8 mouse cellular contexts compared by ENCODE assay signal in the genomic region with DNA sequence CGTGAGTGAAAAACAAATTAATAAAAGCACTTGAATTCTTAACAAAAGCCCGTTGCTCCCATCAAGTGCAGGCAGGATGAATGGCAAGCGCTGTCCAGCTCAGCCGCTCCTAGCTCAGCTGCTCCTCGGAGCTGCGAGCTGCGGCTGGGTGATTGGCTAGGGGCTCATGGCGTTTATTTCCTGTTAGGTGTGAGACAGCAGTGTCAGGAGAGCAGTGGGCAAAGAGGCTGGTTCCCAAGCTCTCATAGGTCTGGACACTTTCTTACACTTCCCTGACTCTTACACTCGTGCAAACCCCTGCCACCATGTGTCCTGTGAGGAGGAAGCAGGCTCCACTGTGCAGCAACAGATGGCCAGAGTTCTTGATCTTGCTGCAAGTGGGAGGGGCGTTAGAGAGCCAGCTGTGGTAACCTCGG. TPM values are rescaled to one million over a fixed set of nuclear protein-coding genes. Genes with fewer than 3 reads are reported as not detected.
DNase-seq lines count a peak whose midpoint lies in the region; ATAC-seq and TF ChIP-seq lines count a peak whose summit lies in the region.

No protein-coding gene starts in this region.

- peak overlapping the region; percentile 9 for H3K4me3 ChIP-seq in heart, postnatal 0 days (ENCODE audit: low read depth, low read length)
- no peak overlapping the region for H3K4me3 ChIP-seq in liver, embryonic 14.5 days (ENCODE audit: insufficient read depth in 1 of 2, low read depth in 2 of 2, low read length in 2 of 2)
- H3K4me3 ChIP-seq in neural tube, embryonic 15.5 days (replicated peaks) = peak overlapping the region; percentile 25

- under 1% methylated on average over 11 of the region's 11 CpGs for WGBS in heart, postnatal 0 days
- 3% methylated on average over 11 of the region's 11 CpGs for WGBS in liver, embryonic 14.5 days (ENCODE audit: insufficient replicate concordance)
- WGBS in neural tube, embryonic 15.5 days = 3% methylated on average over 11 of the region's 11 CpGs

- no peak for TF ChIP-seq CTCF in heart, postnatal 0 days (IDR thresholded peaks at IDR 0.05; ENCODE audit: low read depth)
- TF ChIP-seq CTCF in liver, embryonic 14.5 days (IDR thresholded peaks at IDR 0.05; ENCODE audit: low read depth) = no peak

- no peak overlapping the region for H3K9ac ChIP-seq in heart, postnatal 0 days (replicated peaks; ENCODE audit: low read depth, low read length)
- H3K9ac ChIP-seq in liver, embryonic 14.5 days (replicated peaks) = no peak overlapping the region
- no peak overlapping the region for H3K9ac ChIP-seq in neural tube, embryonic 15.5 days (replicated peaks)

- no peaks in the 10 kb centered on the region for H3K9me3 ChIP-seq in heart, postnatal 0 days (replicated peaks; ENCODE audit: control insufficient read depth, low read length)
- no peaks in the 10 kb centered on the region for H3K9me3 ChIP-seq in liver, embryonic 14.5 days (ENCODE audit: control insufficient read depth, low read length)
- H3K9me3 ChIP-seq in neural tube, embryonic 15.5 days (replicated peaks) = no peaks in the 10 kb centered on the region

- peak; percentile 72 for ATAC-seq in heart, postnatal 0 days (ENCODE audit: insufficient read depth, low read depth)
- no peak for ATAC-seq in liver, embryonic 14.5 days (ENCODE audit: insufficient read depth)
- peak; percentile 81 for ATAC-seq in neural tube, embryonic 15.5 days (ENCODE audit: low FRiP score)

- DNase-seq in adrenal gland, adult 2 months = peak; percentile 10
- no peak for DNase-seq in adrenal gland, postnatal 4 days (ENCODE audit: low spot score in 2 of 2)
- peak; percentile 3 for DNase-seq in brain, adult 2 months (ENCODE audit: low read depth, low spot score)
- peak; percentile 39 for DNase-seq in heart, postnatal 0 days (ENCODE audit: low spot score)
- DNase-seq in liver, embryonic 14.5 days (ENCODE audit: low read depth in 3 of 3, low spot score in 3 of 3) = peak in 1 of 3 experiments; percentile 4
- no peak for DNase-seq in urinary bladder, postnatal 36 days (ENCODE audit: low spot score in 2 of 2)
- no peak for DNase-seq in right cerebral cortex, postnatal 4 days

- peak overlapping the region; percentile 45 for H3K4me2 ChIP-seq in heart, postnatal 0 days (ENCODE audit: low read depth, low read length)
- peak overlapping the region; percentile 28; the same call in 1 of the 2 replicates for H3K4me2 ChIP-seq in liver, embryonic 14.5 days (ENCODE audit: low read depth)
- peak overlapping the region; percentile 53 for H3K4me2 ChIP-seq in neural tube, embryonic 15.5 days

- H3K36me3 ChIP-seq in heart, postnatal 0 days (replicated peaks; ENCODE audit: control insufficient read depth, insufficient read depth, low read length) = no peaks in the 10 kb centered on the region
- no peaks in the 10 kb centered on the region for H3K36me3 ChIP-seq in liver, embryonic 14.5 days (replicated peaks; ENCODE audit: control insufficient read depth, insufficient read depth, low read depth)
- H3K36me3 ChIP-seq in neural tube, embryonic 15.5 days = no peaks in the 10 kb centered on the region

- no peak overlapping the region for H3K27ac ChIP-seq in heart, postnatal 0 days (ENCODE audit: low read depth)
- H3K27ac ChIP-seq in liver, embryonic 14.5 days = no peak overlapping the region
- H3K27ac ChIP-seq in neural tube, embryonic 15.5 days (replicated peaks) = no peak overlapping the region

- TF ChIP-seq EP300 in heart, postnatal 0 days (IDR thresholded peaks at IDR 0.05; ENCODE audit: low read depth) = no peak
- TF ChIP-seq EP300 in liver, embryonic 14.5 days (IDR thresholded peaks at IDR 0.05; ENCODE audit: low read depth) = no peak

- 0 out of 2 replicates have a peak, but pooled peaks cover 15% of the 10 kb centered on the region for H3K4me1 ChIP-seq in heart, postnatal 0 days (ENCODE audit: control insufficient read depth, insufficient read depth)
- H3K4me1 ChIP-seq in liver, embryonic 14.5 days (replicated peaks; ENCODE audit: control insufficient read depth in 2 of 2, insufficient read depth in 2 of 2, low read length in 1 of 2) = no peaks in the 10 kb centered on the region
- peaks cover 6% of the 10 kb centered on the region for H3K4me1 ChIP-seq in neural tube, embryonic 15.5 days

- H3K27me3 ChIP-seq in heart, postnatal 0 days (ENCODE audit: control insufficient read depth, insufficient read depth, low read length) = no peaks in the 10 kb centered on the region
- no peaks in the 10 kb centered on the region; the same call in 1 of the 2 replicates for H3K27me3 ChIP-seq in liver, embryonic 14.5 days (ENCODE audit: control insufficient read depth, insufficient read depth, low read length)
- H3K27me3 ChIP-seq in neural tube, embryonic 15.5 days (replicated peaks) = no peaks in the 10 kb centered on the region

RNA-seq across cellular contexts. Expression of a gene that starts 53.5 kb away (rescaled TPM):
- 1 to 10 TPM in 1 of 2 experiments, under 1 TPM in 1; 0.55 to 1.3 TPM for total RNA-seq in adrenal gland, adult 2 months (2021)
- polyA plus RNA-seq in adrenal gland, adult 2 months (2012; rRNA removed) = 0.22 TPM in 1 of 2 replicates, not detected in the other
- total RNA-seq in adrenal gland, postnatal 4 days (2021) = under 1 TPM in 1 of 2 experiments, not detected in 1; 0.17 TPM
- total RNA-seq in heart, postnatal 0 days (2014; rRNA removed; ENCODE audit: low replicate concordance) = 1.9 TPM in 1 of 2 replicates, not detected in the other
- polyA plus RNA-seq in heart, postnatal 0 days (2015; fragmentation: Nextera tagmentation; extraction: Ambion mirVana) = 0.72 and 0.75 TPM in 2 replicates
- 0.01 and 0.02 TPM in 2 replicates for polyA plus RNA-seq in liver, embryonic 14.5 days (2012; rRNA removed)
- polyA plus RNA-seq in liver, embryonic 14.5 days (2014; fragmentation: Nextera tagmentation; extraction: Ambion mirVana) = 0.18 TPM in 1 of 2 replicates, not detected in the other
- 0.37 and 0.72 TPM in 2 replicates for polyA plus RNA-seq in neural tube, embryonic 15.5 days (2015; fragmentation: Nextera tagmentation; extraction: Ambion mirVana)

RNA-seq across cellular contexts. Expression of a gene that starts 55.3 kb away (rescaled TPM):
- 10 to 100 TPM; 16.0 to 21.6 TPM for total RNA-seq in adrenal gland, adult 2 months (2021)
- polyA plus RNA-seq in adrenal gland, adult 2 months (2012; rRNA removed) = 2.0 and 3.3 TPM in 2 replicates
- total RNA-seq in adrenal gland, postnatal 4 days (2021) = 10 to 100 TPM; 20.9 to 21.8 TPM
- 6.4 and 10.4 TPM in 2 replicates for total RNA-seq in heart, postnatal 0 days (2014; rRNA removed; ENCODE audit: low replicate concordance)
- polyA plus RNA-seq in heart, postnatal 0 days (2015; fragmentation: Nextera tagmentation; extraction: Ambion mirVana) = 5.1 and 5.4 TPM in 2 replicates
- polyA plus RNA-seq in liver, embryonic 14.5 days (2012; rRNA removed) = 2.2 and 2.7 TPM in 2 replicates
- 6.7 and 7.0 TPM in 2 replicates for polyA plus RNA-seq in liver, embryonic 14.5 days (2014; fragmentation: Nextera tagmentation; extraction: Ambion mirVana)
- polyA plus RNA-seq in neural tube, embryonic 15.5 days (2015; fragmentation: Nextera tagmentation; extraction: Ambion mirVana) = 13.2 and 16.5 TPM in 2 replicates

Comparison
In these comparisons a context has a peak if more than half of its experiments do, and no peak if none do; other contexts are left out.
1. DNase-seq: peak in adrenal gland, adult 2 months (single experiment), brain, adult 2 months (single experiment) and heart, postnatal 0 days (single experiment); none in adrenal gland, postnatal 4 days (0 of 2), urinary bladder, postnatal 36 days (0 of 2) and right cerebral cortex, postnatal 4 days (single experiment).
2. H3K4me3 ChIP-seq: peak in heart, postnatal 0 days (single experiment) and neural tube, embryonic 15.5 days (single experiment); none in liver, embryonic 14.5 days (0 of 2).
3. Peak in every context shown above with its lines, with median percentiles within 50 percentile points of each other: H3K4me2 ChIP-seq.